Mouse (Mus musculus): ENCODE results near the gene Jam3. TPM values are rescaled to one million over a fixed set of nuclear protein-coding genes. Genes with fewer than 3 reads are reported as not detected.

Jam3 gene
- total RNA-seq (2021), result 10 to 100 TPM; 12.4 to 13.9 TPM
- long read RNA-seq, experiment 1, transcript Jam3-201 (9 exons, 1,942 nt), result major isoform, 8 of 10 reads
- long read RNA-seq, experiment 1, partial matches to known transcripts, result 0 of 10 reads
- long read RNA-seq, experiment 1, other reads (novel, unspliced or antisense), result 2 of 10 reads
- long read RNA-seq, experiment 2, transcript Jam3-201 (9 exons, 1,942 nt), result major isoform, 7 of 10 reads
- long read RNA-seq, experiment 2, partial matches to known transcripts, result 2 of 10 reads
- long read RNA-seq, experiment 2, other reads (novel, unspliced or antisense), result 1 of 10 reads

- peak; percentile 91 to 93 for DNase-seq
Measured at GRCm38 (mm10) chr9:27154763-27155530, at the start of gene Jam3. TSS of gene Jam3 (minus strand) at chr9:27155421.

- DNase-seq, result no peak
Measured at GRCm38 (mm10) chr9:27204201-27204600, 49.0 kb upstream of the Jam3 start.

- no peak for DNase-seq
Measured at GRCm38 (mm10) chr9:27203134-27203533, 47.9 kb upstream of the Jam3 start.

GRCm38 (mm10) chr9:27201472-27202219 lies 46.4 kb upstream of the Jam3 start:
- DNase-seq, result no peak

DNA sequence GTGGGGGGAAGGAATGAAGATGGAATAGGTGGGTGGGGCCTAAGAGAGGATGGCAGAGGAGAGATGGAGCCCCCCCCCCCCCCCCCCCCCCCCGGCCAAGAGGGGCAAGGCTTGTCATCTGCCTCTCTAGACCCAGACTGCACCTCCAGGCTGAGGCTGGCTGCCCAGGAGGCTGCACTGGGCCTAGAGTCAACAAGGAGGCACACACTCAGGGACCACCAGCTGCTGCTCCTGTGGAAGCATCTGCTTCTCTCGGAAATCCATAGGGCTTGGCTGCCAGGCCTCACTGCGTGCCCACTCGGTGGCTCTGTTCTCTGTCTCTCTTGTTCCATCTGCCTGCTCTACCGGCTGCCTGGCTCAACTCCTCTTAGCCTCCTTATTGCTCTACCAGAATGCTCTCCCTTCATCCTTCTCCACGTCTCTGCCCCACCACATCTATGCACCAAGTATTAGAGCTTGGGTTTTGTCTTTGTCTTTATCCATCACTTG lies 38.4 kb upstream of the Jam3 start:
- DNase-seq, result no peak

DNA sequence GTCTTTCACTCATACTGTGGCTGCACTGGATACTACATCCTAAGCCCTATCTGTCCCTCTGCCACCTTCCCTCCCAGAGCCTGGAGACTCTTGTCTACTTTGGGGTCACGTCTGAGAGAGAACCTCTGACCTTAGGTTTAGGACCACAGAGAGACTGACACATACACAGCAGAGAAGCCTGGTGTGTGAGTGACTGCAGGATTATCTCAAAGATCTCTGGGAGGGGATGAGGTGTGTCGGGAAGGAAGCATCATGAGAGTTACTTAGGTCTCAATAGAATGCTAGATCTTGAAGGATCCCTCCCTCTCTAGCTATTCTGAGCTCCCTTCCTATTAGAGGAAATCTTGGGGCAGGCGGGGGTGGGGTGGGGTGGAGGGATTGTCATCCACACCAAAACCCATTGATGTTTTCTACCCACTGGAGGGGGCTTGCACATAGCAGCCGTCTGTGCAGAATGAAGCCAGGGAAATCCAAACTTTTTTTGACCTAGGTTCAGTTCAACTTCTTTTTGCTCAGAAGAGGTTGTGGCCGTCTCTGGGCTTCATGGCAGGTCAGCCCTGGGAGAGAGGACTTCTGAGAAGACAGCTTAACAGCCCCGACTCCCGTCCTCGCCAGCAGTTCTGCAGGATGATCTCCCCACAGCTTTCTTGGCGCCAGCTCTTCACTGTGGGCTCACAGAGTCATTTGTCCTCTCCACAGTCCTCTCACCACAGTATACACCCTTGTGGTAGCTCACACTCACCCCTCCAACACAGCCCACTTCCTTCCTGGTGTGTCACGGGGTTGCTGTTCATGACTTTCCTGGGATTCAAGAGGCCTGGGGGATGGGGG lies 37.8 kb upstream of the Jam3 start:
- DNase-seq, result peak in 1 of 2 experiments; percentile 45

- peak; percentile 94 to 96 for DNase-seq
Measured at GRCm38 (mm10) chr9:27192001-27192760, 37.0 kb upstream of the Jam3 start.

DNA sequence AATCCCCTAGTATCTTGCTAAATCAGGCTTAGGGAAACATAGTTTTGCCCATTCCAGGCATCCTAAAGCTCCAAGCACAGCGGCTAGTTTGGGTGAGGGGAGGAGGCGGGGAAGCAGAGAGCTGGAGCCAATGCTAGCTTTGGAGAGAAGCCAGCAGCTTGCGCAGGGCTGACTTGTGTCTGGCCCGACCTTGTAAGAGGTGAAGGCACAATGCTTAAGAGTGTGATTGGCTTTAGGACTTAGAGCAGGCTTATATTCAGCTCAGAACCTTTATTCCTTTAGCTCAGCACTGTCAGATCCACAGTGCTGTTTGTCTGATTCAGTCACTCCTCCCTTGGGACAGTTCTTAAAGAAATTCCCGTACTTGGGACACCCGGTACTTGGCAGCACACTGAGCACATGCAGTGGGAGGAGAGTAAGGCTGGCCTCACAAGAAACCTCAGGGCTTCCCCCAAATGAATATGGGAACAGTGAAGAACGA lies 36.3 kb upstream of the Jam3 start:
- no peak for DNase-seq

DNA sequence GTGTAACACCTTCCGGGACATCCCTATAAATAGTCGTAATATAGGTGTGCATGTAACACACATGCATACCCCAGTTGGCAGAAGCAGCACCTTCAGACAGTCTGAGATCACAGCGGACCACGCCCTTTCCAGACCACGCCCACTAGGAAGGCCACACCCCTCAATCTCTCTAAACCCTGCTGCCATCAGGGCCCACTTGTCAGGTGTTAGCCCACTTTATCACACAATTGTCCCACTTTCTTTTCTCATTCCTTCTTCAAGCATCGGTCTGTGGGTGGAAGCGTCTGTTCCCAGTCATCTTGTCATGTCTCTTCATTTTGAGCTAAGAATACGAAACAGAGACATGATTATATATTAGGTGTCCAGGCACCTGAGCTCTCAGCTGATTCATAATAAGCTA lies 35.2 kb upstream of the Jam3 start:
- no peak for DNase-seq

GRCm38 (mm10) chr9:27189306-27189705 lies 34.1 kb upstream of the Jam3 start:
- no peak for DNase-seq

GRCm38 (mm10) chr9:27188677-27189241 lies 33.5 kb upstream of the Jam3 start:
- no peak for DNase-seq

- no peak for DNase-seq
Measured at GRCm38 (mm10) chr9:27185820-27186219, 30.6 kb upstream of the Jam3 start.

GRCm38 (mm10) chr9:27182087-27182486 lies 26.9 kb upstream of the Jam3 start:
- DNase-seq, result no peak

GRCm38 (mm10) chr9:27180492-27180891 lies 25.3 kb upstream of the Jam3 start:
- DNase-seq, result no peak

DNA sequence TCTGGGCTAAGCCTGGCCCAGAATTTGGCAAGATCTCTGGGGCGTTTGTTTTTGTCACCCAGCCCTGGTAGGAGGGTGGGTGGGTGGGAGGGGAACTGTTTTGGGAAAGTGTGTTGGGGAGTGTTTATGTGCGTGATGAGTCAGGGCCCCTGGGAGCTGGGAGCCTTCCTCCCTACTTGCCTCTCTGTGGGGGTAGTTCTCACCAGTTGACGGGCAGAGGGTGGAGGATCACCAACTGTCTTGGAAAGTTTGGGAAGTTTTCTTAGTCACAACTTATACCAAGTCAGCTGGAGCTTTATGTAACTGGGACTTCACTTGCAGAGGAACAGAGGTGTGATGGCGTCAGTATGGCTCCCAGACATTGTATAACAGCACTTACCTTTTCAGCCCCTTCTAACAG lies 23.7 kb upstream of the Jam3 start:
- no peak for DNase-seq

- peak; percentile 76 to 80 for DNase-seq
Measured at GRCm38 (mm10) chr9:27176154-27176553, 20.9 kb upstream of the Jam3 start.

DNA sequence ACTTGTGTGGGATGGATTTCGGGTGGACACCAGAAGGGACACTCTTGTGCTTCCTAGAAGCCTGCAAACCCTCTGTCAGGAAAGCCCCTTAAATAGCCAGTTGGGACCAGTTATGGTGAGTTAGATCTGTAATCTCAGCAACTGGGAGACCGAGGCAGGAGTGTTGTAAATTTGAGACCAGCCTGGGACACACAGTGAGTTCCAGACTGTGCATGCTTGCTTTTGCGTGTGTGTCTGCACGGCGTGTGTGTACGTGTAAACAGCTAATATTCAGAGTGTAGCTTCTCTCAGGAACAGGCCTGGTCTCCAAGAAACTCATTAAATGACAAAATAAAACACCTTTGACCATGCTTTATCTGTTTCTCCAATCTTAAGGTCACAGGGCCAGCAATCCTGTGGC lies 20.5 kb upstream of the Jam3 start:
- DNase-seq, result no peak

DNA sequence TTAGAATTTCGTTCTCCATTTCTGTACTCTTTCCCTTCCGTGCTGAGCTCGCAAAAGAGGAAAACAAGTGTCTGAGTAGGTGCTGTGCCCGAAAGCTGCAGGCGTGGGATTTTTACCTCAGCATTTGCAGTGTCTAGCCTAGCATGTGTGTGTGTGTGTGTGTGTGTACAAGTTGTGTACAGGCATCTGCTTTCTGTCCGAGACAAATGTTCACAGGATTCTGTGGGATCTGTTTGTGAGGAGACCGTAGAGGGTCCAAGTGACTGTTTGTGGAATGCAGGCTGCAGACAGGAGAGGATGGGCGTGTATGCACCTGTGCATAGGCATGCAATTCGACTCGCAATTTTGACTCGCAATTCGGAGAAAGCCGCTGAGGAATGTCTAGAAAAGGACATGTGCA lies 20.0 kb upstream of the Jam3 start:
- DNase-seq, result no peak

GRCm38 (mm10) chr9:27174079-27174478 lies 18.9 kb upstream of the Jam3 start:
- no peak for DNase-seq

DNA sequence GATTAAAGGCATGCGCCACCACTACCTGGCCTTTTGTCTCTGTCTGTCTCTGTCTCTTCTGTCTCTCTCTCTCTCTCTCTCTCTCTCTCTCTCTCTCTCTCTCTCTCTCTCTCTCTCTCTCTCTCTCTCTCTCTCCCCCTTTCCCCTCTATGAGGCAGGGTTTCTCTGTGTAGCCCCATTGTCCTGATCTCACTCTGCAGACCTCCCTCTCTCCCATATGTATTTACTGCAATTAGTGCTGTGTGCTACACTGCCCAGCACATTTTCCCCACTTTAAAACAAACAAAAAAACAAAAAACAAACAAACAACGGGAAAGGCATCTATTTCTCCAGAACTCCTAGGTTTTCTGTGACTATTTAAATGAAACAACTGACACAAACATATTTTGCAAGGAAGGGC lies 18.4 kb upstream of the Jam3 start:
- DNase-seq, result no peak

DNA sequence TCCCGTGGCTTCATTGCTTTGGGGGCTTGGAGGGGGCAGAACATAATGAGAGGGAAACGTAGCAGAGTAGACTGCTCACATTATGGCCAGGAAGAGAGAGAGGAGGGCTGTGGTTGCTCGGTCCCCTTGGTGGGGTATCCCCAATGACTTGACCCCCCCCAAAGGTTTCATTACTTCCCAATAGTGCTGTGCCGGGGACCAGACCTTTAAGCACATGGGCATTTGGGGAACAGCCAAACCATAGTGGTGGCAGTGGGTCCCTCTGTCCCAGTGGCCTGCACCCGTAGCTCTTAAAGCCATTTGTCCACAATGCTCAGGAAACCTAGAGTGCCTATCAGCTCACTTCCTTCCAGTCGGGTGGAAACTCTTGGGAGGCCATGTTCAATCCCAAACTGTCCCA lies 17.6 kb upstream of the Jam3 start:
- no peak for DNase-seq
